Mouse (Mus musculus): ENCODE data around the gene March1. TPM values are rescaled to one million over a fixed set of nuclear protein-coding genes. Genes with fewer than 3 reads are reported as not detected.

Gene March1
- total RNA-seq, 1 experiment from 2014 or later, result 161 TPM

- peak; percentile 54; the same call in 1 of the 2 replicates for ATAC-seq (replicated peaks; ENCODE audit: insufficient number of reproducible peaks, low FRiP score, low TSS enrichment, poor library complexity, severe bottlenecking)
Observed at GRCm38 (mm10) chr8:66450691-66451090, 833.0 kb downstream of the March1 start.

- ATAC-seq (replicated peaks; ENCODE audit: insufficient number of reproducible peaks, low FRiP score, low TSS enrichment, poor library complexity, severe bottlenecking), result no peak
Observed at GRCm38 (mm10) chr8:66457057-66457456, 839.4 kb downstream of the March1 start.

GRCm38 (mm10) chr8:66469821-66470220 lies 852.1 kb downstream of the March1 start:
- no peak for ATAC-seq (replicated peaks; ENCODE audit: insufficient number of reproducible peaks, low FRiP score, low TSS enrichment, poor library complexity, severe bottlenecking)

- ATAC-seq (replicated peaks; ENCODE audit: insufficient number of reproducible peaks, low FRiP score, low TSS enrichment, poor library complexity, severe bottlenecking), result no peak
Observed at GRCm38 (mm10) chr8:66476880-66477279, 859.2 kb downstream of the March1 start.

- peak; percentile 88 for ATAC-seq (replicated peaks; ENCODE audit: insufficient number of reproducible peaks, low FRiP score, low TSS enrichment, poor library complexity, severe bottlenecking)
Observed at GRCm38 (mm10) chr8:66486084-66486763, 868.5 kb downstream of the March1 start, which contains the start of gene Tma16. Tma16 (minus strand) TSS chr8:66486530.

- no peak for ATAC-seq (replicated peaks; ENCODE audit: insufficient number of reproducible peaks, low FRiP score, low TSS enrichment, poor library complexity, severe bottlenecking)
Observed at GRCm38 (mm10) chr8:66488556-66488955, 870.9 kb downstream of the March1 start.

GRCm38 (mm10) chr8:66490624-66491023 lies 872.9 kb downstream of the March1 start:
- peak; percentile 68 for ATAC-seq (replicated peaks; ENCODE audit: insufficient number of reproducible peaks, low FRiP score, low TSS enrichment, poor library complexity, severe bottlenecking)

- no peak for ATAC-seq (replicated peaks; ENCODE audit: insufficient number of reproducible peaks, low FRiP score, low TSS enrichment, poor library complexity, severe bottlenecking)
Observed at GRCm38 (mm10) chr8:66494496-66494895, 876.8 kb downstream of the March1 start.

GRCm38 (mm10) chr8:66495726-66496125 lies 878.0 kb downstream of the March1 start:
- ATAC-seq (replicated peaks; ENCODE audit: insufficient number of reproducible peaks, low FRiP score, low TSS enrichment, poor library complexity, severe bottlenecking), result peak; percentile 77

GRCm38 (mm10) chr8:66496998-66497577 lies 879.4 kb downstream of the March1 start:
- peak; percentile 51; the same call in 1 of the 2 replicates for ATAC-seq (replicated peaks; ENCODE audit: insufficient number of reproducible peaks, low FRiP score, low TSS enrichment, poor library complexity, severe bottlenecking)

- no peak for ATAC-seq (replicated peaks; ENCODE audit: insufficient number of reproducible peaks, low FRiP score, low TSS enrichment, poor library complexity, severe bottlenecking)
Observed at GRCm38 (mm10) chr8:66503381-66503780, 885.7 kb downstream of the March1 start.

GRCm38 (mm10) chr8:66511537-66511936 lies 893.8 kb downstream of the March1 start, which contains the start of gene Tktl2:
Tktl2 (plus strand) TSS chr8:66511756.
- ATAC-seq (replicated peaks; ENCODE audit: insufficient number of reproducible peaks, low FRiP score, low TSS enrichment, poor library complexity, severe bottlenecking), result no peak; the same call in 1 of the 2 replicates

GRCm38 (mm10) chr8:66519149-66519548 lies 901.4 kb downstream of the March1 start:
- ATAC-seq (replicated peaks; ENCODE audit: insufficient number of reproducible peaks, low FRiP score, low TSS enrichment, poor library complexity, severe bottlenecking), result no peak

- no peak for ATAC-seq (replicated peaks; ENCODE audit: insufficient number of reproducible peaks, low FRiP score, low TSS enrichment, poor library complexity, severe bottlenecking)
Observed at GRCm38 (mm10) chr8:66520576-66520975, 902.9 kb downstream of the March1 start.

Measured in monocyte, adult 5-6 weeks (primary cell).